Mouse (Mus musculus): ENCODE measurements around the gene Ikzf3.

The Ikzf3 gene

GRCm38 (mm10) chr11:98473916-98474479 is 71.8 kb downstream of the Ikzf3 start:
- no peak for DNase-seq (ENCODE audit: low spot score in 2 of 2)

- no peak for DNase-seq (ENCODE audit: low spot score in 2 of 2)
Measured at GRCm38 (mm10) chr11:98472696-98473095, 73.1 kb downstream of the Ikzf3 start.

DNA sequence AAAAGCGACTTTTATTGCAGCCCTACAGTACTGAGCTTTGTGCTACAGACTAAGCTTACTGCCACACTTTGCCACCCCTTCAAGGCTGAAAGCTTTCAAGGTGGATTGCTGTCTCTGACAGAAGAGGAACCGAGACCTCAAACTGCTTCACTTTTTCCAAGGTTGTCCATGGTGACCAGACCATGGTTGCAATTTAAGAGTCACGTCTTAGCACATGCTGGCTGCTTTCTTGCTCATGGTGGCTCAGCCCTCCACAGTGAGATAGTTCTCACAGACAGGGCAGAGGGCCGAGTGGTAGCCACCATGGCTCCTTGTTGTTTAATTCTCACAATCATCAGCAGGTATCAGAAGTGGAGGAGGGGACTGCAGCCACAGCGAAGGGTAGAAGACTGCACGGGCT is 75.0 kb downstream of the Ikzf3 start:
- DNase-seq (ENCODE audit: low spot score in 2 of 2): no peak

- DNase-seq (ENCODE audit: low spot score in 2 of 2): no peak
Measured at GRCm38 (mm10) chr11:98469761-98470714, 75.8 kb downstream of the Ikzf3 start.

- no peak for DNase-seq (ENCODE audit: low spot score in 2 of 2)
Measured at GRCm38 (mm10) chr11:98464516-98464915, 81.3 kb downstream of the Ikzf3 start.

DNA sequence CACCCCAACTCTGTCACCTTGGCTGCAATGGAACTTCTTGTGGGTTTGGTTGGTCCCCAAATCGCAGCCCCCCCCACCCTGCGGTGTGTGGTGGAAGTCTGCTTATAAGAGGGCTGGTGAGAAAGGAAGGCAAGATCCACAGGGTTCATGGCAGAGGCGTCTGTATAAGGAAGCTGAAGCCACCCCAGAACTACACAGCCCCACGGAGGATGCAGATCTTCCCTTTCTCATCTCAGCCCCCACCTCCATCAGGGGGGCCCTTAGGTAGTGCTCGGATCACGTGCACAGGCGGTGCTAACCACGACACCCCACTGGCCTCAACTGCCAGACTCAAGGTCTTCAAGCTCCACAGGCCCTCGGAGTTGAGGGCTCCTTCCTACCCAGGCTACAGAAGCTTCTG is 81.9 kb downstream of the Ikzf3 start:
- no peak for DNase-seq (ENCODE audit: low spot score in 2 of 2)

- DNase-seq (ENCODE audit: low spot score in 2 of 2): no peak
Measured at GRCm38 (mm10) chr11:98462255-98462654, 83.6 kb downstream of the Ikzf3 start.

GRCm38 (mm10) chr11:98461109-98461720 is 84.6 kb downstream of the Ikzf3 start:
- DNase-seq (ENCODE audit: low spot score in 2 of 2): no peak

- no peak for DNase-seq (ENCODE audit: low spot score in 2 of 2)
Measured at GRCm38 (mm10) chr11:98459860-98460259, 86.0 kb downstream of the Ikzf3 start.

DNA sequence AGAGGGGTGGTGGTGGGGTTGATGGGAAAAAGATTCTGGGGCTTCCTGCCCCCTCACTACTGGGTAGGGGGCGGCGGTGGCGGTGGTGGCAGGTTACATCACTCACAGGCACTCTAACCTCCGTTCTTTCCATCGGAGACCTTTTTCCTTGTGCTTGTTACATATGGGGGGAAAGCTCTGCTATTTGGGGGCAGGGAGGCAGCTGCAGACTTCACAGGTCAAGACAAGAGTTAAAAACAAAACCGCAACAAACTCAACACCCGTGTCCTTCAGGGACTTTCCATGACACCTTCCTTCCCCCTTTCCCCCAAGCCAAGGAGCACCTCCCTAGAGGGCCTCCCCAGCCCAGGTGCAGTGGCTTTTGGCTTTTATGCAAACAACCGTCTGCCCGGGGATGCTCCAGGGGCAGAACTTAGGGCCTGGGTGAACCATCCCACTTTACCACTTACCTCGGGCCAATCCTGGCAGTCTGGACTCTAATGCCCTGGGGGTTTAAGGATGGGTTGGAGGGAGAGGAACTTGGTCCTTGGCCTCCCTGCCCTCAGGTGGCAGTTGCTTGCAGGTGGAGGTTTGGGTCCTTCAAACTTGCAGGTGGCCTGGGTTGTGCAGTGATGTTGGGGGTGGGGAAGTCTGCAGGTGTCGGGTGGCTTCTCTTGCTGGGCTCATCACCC is 86.6 kb downstream of the Ikzf3 start:
- DNase-seq (ENCODE audit: low spot score in 2 of 2): no peak

GRCm38 (mm10) chr11:98458121-98458990 is 87.5 kb downstream of the Ikzf3 start:
- DNase-seq (ENCODE audit: low spot score in 2 of 2): no peak

GRCm38 (mm10) chr11:98457367-98458120 is 88.3 kb downstream of the Ikzf3 start:
- DNase-seq (ENCODE audit: low spot score in 2 of 2): peak; percentile 77 to 92

DNA sequence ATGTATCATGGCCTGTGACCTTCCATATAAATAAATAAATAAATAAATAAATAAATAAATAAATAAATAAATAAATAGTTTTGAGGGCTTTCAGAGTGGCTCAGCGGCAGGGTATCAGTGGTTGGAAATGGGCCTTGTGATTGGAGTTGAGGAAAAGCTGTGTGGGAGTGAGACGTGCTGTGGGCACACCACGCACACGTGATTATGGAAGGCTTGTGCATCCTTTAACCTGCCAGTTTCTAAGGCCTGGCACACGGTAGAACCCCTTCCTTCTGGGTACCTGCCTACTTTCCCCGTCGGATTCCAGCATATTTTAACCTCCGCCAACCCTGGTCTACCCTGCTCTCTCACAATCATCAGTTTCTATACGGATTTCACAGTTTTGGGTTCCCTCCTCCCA is 88.9 kb downstream of the Ikzf3 start:
- DNase-seq (ENCODE audit: low spot score in 2 of 2): no peak

DNA sequence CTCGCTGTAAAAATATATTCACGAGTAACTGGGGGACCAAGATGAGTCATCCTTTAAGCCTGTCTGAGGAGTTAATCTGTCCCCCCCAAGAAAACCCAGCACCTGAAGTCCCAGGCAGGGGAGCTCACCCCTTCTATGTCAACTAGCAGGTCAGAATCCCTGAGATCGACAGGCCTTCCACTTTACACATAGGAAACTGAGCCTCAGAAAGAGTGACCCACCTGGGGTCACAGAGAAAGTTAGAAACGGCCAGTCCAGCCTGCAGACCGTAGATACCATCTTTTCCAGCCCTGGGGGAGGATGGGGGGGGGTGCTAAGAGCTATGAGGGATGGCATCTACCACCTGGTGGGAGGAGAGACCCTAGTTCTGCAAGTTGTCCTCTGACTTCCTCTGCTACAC is 89.3 kb downstream of the Ikzf3 start:
- DNase-seq (ENCODE audit: low spot score in 2 of 2): no peak

DNA sequence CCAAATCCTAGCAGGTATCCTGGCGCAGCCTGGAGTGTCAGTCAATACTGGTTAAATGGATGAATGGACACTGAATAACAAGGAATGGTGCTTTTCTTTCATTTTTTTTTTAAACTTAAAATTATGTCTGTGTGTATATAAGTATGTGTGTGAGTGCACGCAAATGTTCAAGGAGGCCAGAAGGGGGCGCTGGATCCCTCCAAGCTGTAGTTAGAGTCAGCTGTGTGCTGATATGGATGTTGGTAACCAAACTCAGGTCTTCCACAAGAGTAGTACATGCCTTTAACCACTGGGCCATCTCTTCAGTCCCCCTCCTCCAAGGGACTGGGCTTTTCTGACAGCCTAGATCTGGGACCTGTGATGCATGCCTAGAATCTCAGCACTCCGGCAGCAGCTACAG is 90.3 kb downstream of the Ikzf3 start:
- DNase-seq (ENCODE audit: low spot score in 2 of 2): no peak

- no peak for DNase-seq (ENCODE audit: low spot score in 2 of 2)
Measured at GRCm38 (mm10) chr11:98449921-98450771, 95.7 kb downstream of the Ikzf3 start.

DNA sequence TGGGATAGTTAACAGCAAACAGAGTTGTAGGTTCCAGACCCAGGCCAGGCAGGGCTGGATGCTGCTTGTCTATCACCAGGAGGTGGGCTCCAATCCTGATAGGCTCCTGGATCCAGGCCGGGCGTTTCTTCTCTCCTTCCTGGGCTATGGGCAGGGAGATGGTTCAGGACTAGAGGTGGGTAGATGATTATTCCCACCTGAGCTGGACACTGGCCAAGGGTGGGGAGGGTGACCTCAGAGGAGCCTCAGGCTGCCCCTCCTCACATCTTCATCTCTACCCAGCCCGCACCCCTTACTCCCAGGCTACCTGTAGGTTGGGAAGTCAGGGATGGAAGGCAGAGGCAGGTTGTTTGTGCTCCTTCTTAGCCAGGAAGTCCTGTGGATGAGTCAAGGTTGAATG is 96.4 kb downstream of the Ikzf3 start:
- no peak for DNase-seq (ENCODE audit: low spot score in 2 of 2)

DNA sequence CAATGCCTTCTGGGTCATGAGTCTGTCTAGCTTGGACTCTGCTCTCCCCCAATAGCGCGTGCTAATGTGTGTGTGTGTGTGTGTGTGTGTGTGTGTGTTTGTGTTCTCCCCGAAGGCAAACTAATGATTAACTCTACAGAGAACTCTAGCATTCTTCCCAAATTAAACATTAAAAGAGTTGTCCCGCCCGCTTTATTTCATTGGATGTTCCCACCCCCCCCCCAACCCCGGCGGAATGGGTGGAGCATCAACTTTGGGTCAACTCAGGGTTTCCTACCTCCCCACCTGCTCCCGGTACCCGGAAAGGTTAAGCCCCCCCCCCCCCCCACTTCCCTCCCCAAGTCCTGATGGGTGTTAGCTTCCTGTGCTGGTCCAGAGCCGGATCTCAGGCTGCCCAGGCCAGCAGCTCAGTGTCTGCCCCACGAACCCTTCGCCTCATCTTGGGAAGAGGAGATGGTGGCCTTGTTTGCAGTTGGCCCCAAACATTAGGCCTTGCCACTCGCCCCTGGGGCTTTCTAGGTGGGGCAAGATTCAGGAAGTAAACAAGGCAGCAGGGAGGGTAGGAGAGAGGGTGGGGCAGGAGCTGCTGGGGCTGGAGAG is 97.5 kb downstream of the Ikzf3 start:
- DNase-seq (ENCODE audit: low spot score in 2 of 2): peak in 1 of 2 experiments; percentile 17

- no peak for DNase-seq (ENCODE audit: low spot score in 2 of 2)
Measured at GRCm38 (mm10) chr11:98447475-98447834, 98.4 kb downstream of the Ikzf3 start.
